Mouse (Mus musculus) testis, adult 2 months (tissue): Measurements from ENCODE around the gene Clmn. TPM values are rescaled to one million over a fixed set of nuclear protein-coding genes. Genes with fewer than 3 reads are reported as not detected.

ENCODE experiments used
- H3K27ac ChIP-seq: fragments of 200-500 bp; 2 replicates; pipeline ENCODE4 v1.5.1; 2012; ENCODE audit warnings: low read depth, low read length; ENCODE audit not compliant: control insufficient read depth, insufficient read depth
- H3K27me3 ChIP-seq: fragments of 200-500 bp; 2 replicates; pipeline ENCODE4 v1.6.1; 2012; ENCODE audit warnings: mild to moderate bottlenecking, low read length, moderate library complexity; ENCODE audit not compliant: control insufficient read depth, insufficient read depth
- H3K36me3 ChIP-seq: fragments of 200-500 bp; 2 replicates; pipeline ENCODE4 v1.6.1; 2012; ENCODE audit warnings: mild to moderate bottlenecking, low read length; ENCODE audit not compliant: control insufficient read depth, insufficient read depth
- H3K4me1 ChIP-seq: fragments of 200-500 bp; 2 replicates; pipeline ENCODE4 v1.6.1; 2012; ENCODE audit warnings: low read length; ENCODE audit not compliant: control insufficient read depth, insufficient read depth
- H3K4me3 ChIP-seq: fragments of 200-500 bp; 2 replicates; pipeline ENCODE4 v1.5.1; 2012; ENCODE audit warnings: low read depth, mild to moderate bottlenecking, low read length, moderate library complexity, mixed read lengths; ENCODE audit not compliant: control insufficient read depth
- CTCF ChIP-seq: fragments of 200-500 bp; IDR thresholded peaks from 2 replicates; pipeline ENCODE4 v1.5.1; 2012; ENCODE audit warnings: low read depth, mild to moderate bottlenecking, inconsistent platforms, low read length, moderate library complexity; ENCODE audit not compliant: control insufficient read depth, insufficient read depth, insufficient replicate concordance
- POLR2A ChIP-seq: fragments of 200-500 bp; IDR thresholded peaks from 2 replicates; pipeline ENCODE4 v1.6.1; 2012; ENCODE audit warnings: low read depth, mild to moderate bottlenecking, inconsistent platforms, low read length, moderate library complexity; ENCODE audit not compliant: control insufficient read depth
- polyA plus RNA-seq: library from polyadenylated mRNA; depleted of rRNA; stranded (reverse); fragments of >200 nt; gene quantifications from 2 replicates; pipeline ENCODE4 v1.2.3, GENCODE M21; 2012

Clmn gene
- polyA plus RNA-seq, 1 experiment: 119 TPM

DNA sequence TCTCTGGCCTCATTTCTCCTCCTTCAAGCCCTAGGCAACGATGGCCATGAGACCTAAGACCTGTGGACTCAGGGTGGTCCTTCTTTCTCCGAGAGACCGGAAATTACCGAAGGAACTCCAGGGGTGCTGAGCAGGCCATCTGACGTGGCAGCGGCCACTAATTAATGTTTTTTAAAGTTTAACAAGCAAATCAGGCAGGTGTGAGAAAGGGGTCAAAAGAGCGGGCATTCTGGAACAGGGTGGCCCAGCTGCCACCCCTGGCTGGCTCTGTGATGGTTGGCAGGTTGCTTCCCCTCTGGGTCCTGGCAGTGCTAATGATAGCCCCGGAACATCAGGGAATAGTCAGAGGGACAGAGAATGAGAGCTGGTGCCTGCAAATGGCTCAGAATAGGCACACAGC lies 42.7 kb downstream of the Clmn start:
- H3K4me1 ChIP-seq: no peaks in the 10 kb centered on the region; the same call in 1 of the 2 replicates
- TF ChIP-seq CTCF: no peak
- no peak for TF ChIP-seq POLR2A
- H3K27me3 ChIP-seq: no peaks in the 10 kb centered on the region
- no peak overlapping the region for H3K4me3 ChIP-seq
- H3K36me3 ChIP-seq: no peaks in the 10 kb centered on the region
- no peak overlapping the region for H3K27ac ChIP-seq

GRCm38 (mm10) chr12:104820061-104820460 lies 44.8 kb downstream of the Clmn start:
- TF ChIP-seq POLR2A (no peak), CTCF (no peak)
- Histone ChIP-seq H3K4me3 (no peak overlapping the region), H3K4me1 (no peaks in the 10 kb centered on the region; the same call in 1 of the 2 replicates), H3K27ac (no peak overlapping the region), H3K27me3 (no peaks in the 10 kb centered on the region), H3K36me3 (no peaks in the 10 kb centered on the region)

GRCm38 (mm10) chr12:104819050-104819449 lies 45.8 kb downstream of the Clmn start:
- no peak overlapping the region for H3K27ac ChIP-seq
- no peaks in the 10 kb centered on the region; the same call in 1 of the 2 replicates for H3K4me1 ChIP-seq
- H3K4me3 ChIP-seq: no peak overlapping the region
- no peak for TF ChIP-seq CTCF
- no peak for TF ChIP-seq POLR2A
- no peaks in the 10 kb centered on the region for H3K36me3 ChIP-seq
- no peaks in the 10 kb centered on the region for H3K27me3 ChIP-seq

GRCm38 (mm10) chr12:104818057-104818456 lies 46.8 kb downstream of the Clmn start:
- H3K27ac ChIP-seq: no peak overlapping the region
- TF ChIP-seq POLR2A (no peak), CTCF (no peak)
- no peaks in the 10 kb centered on the region; the same call in 1 of the 2 replicates for H3K4me1 ChIP-seq
- H3K36me3 ChIP-seq: no peaks in the 10 kb centered on the region
- H3K4me3 ChIP-seq: no peak overlapping the region
- H3K27me3 ChIP-seq: no peaks in the 10 kb centered on the region

GRCm38 (mm10) chr12:104817172-104817866 lies 47.6 kb downstream of the Clmn start:
- Histone ChIP-seq H3K4me1 (no peaks in the 10 kb centered on the region; the same call in 1 of the 2 replicates), H3K36me3 (no peaks in the 10 kb centered on the region), H3K4me3 (no peak overlapping the region), H3K27ac (no peak overlapping the region), H3K27me3 (no peaks in the 10 kb centered on the region)
- TF ChIP-seq CTCF (no peak), POLR2A (no peak)

- Histone ChIP-seq H3K27me3 (no peaks in the 10 kb centered on the region), H3K27ac (no peak overlapping the region), H3K4me1 (no peaks in the 10 kb centered on the region; the same call in 1 of the 2 replicates), H3K36me3 (no peaks in the 10 kb centered on the region), H3K4me3 (no peak overlapping the region)
- TF ChIP-seq POLR2A: no peak
- no peak for TF ChIP-seq CTCF
These were observed 50.6 kb downstream of the Clmn start for GRCm38 (mm10) chr12:104814291-104814690.

DNA sequence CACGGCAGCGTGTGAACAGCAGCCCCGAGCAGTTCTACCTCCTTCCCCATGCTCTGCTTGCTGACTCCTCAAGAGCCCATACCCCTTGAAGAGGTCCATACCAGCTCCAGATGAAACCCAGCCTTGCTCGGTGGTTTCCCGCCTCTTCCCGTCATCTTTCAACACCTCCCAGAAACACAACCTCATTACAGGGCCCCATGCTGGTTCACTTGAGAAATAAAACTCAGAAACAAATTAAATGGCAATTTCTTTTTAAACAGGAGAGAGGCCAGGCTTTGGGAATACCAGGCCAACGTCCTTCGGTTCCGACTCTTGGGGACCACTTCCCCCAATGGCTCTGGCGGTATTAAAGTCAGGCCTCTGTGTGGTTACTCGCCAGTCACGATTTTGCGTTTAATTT lies 51.1 kb downstream of the Clmn start:
- no peaks in the 10 kb centered on the region for H3K36me3 ChIP-seq
- H3K27ac ChIP-seq: no peak overlapping the region
- H3K27me3 ChIP-seq: no peaks in the 10 kb centered on the region
- no peak overlapping the region for H3K4me3 ChIP-seq
- TF ChIP-seq CTCF: no peak
- no peak for TF ChIP-seq POLR2A
- H3K4me1 ChIP-seq: no peaks in the 10 kb centered on the region; the same call in 1 of the 2 replicates
